Mouse (Mus musculus): Measurements from ENCODE around the gene Tspan15. TPM values are rescaled to one million over a fixed set of nuclear protein-coding genes. Genes with fewer than 3 reads are reported as not detected.

Gene Tspan15
- polyA plus RNA-seq, 1 experiment from 2014 or later, result 106 TPM

DNA sequence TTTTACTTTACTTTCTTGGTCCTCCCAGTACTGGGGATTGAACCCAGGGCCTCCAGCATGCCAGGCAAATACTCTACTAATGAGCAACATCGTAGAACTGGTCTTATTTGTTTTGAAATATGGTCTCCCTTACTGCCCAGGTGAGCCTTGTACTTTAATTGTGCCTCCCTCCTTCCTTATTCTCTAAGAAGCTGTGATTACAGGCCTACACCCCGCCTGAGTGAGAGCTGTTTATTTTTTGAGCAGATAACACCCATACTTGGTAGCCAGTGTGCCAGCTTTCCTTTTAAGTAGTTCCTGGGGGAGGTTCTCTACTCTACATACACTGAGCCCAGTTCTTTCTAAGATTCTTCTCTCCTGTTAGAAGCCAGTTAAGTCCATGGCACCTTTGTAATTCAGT lies 33.2 kb upstream of the Tspan15 start:
- WGBS, result 26% methylated on average over 2 of the region's 2 CpGs
- DNase-seq (ENCODE audit: low spot score) (peak; percentile 42), ATAC-seq (no peak)
- Histone ChIP-seq H3K27me3 (replicated peaks; ENCODE audit: insufficient read depth, low read length) (no peaks in the 10 kb centered on the region), H3K36me3 (ENCODE audit: insufficient read depth, low read length) (no peaks in the 10 kb centered on the region), H3K4me2 (replicated peaks; ENCODE audit: low read depth, low read length) (no peak overlapping the region), H3K27ac (ENCODE audit: low read length) (no peak overlapping the region), H3K4me1 (ENCODE audit: insufficient read depth, low read depth, low read length) (0 out of 2 replicates have a peak, but pooled peaks cover 2% of the 10 kb centered on the region), H3K9me3 (ENCODE audit: low read length) (no peaks in the 10 kb centered on the region), H3K9ac (replicated peaks; ENCODE audit: low read depth) (no peak overlapping the region), H3K4me3 (ENCODE audit: low read depth, low read length) (no peak overlapping the region)
- TF ChIP-seq CTCF (IDR thresholded peaks at IDR 0.05) (no peak), EP300 (IDR thresholded peaks at IDR 0.05) (no peak)

DNA sequence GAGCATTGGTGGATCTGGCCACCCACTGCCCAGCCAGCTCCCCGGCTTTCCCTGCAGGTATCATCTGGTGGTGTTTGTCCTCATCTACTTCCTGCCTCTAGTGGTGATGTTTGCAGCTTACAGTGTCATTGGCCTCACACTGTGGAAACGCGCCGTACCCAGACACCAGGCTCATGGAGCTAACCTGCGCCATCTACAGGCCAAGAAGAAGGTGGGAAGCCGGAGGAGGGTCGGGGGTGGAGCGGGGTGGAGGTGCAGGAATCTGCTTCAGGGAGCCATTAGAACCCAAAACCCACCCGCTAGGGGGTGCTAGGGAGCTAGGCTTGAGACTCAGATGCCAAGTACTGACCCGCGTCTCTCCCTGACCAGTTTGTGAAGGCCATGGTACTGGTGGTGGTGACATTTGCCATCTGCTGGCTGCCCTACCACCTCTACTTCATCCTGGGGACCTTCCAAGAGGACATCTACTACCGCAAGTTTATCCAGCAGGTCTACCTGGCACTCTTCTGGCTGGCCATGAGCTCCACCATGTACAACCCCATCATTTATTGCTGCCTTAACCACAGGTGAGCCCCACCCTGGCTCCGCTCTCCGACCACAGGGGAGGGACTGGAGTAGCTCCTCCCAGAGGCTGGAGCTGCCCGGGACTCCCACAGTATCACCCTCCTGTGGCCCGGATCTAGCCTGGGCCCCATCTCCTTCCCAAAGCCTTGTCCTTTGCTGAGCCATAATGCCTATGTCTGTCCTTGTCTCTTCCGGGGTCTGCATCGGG lies 30.2 kb upstream of the Tspan15 start:
- no peak overlapping the region for H3K9ac ChIP-seq (replicated peaks; ENCODE audit: low read depth)
- H3K4me1 ChIP-seq (ENCODE audit: insufficient read depth, low read depth, low read length), result 0 out of 2 replicates have a peak, but pooled peaks cover 2% of the 10 kb centered on the region
- peak; percentile 86 for DNase-seq (ENCODE audit: low spot score)
- no peak overlapping the region for H3K4me2 ChIP-seq (replicated peaks; ENCODE audit: low read depth, low read length)
- H3K27me3 ChIP-seq (replicated peaks; ENCODE audit: insufficient read depth, low read length), result no peaks in the 10 kb centered on the region
- H3K36me3 ChIP-seq (ENCODE audit: insufficient read depth, low read length), result no peaks in the 10 kb centered on the region
- TF ChIP-seq CTCF (IDR thresholded peaks at IDR 0.05), result peak; percentile 84
- TF ChIP-seq EP300 (IDR thresholded peaks at IDR 0.05), result no peak
- peak; percentile 92 for ATAC-seq
- 14% methylated on average over 18 of the region's 18 CpGs for WGBS
- no peaks in the 10 kb centered on the region for H3K9me3 ChIP-seq (ENCODE audit: low read length)
- no peak overlapping the region for H3K4me3 ChIP-seq (ENCODE audit: low read depth, low read length)
- no peak overlapping the region for H3K27ac ChIP-seq (ENCODE audit: low read length)

DNA sequence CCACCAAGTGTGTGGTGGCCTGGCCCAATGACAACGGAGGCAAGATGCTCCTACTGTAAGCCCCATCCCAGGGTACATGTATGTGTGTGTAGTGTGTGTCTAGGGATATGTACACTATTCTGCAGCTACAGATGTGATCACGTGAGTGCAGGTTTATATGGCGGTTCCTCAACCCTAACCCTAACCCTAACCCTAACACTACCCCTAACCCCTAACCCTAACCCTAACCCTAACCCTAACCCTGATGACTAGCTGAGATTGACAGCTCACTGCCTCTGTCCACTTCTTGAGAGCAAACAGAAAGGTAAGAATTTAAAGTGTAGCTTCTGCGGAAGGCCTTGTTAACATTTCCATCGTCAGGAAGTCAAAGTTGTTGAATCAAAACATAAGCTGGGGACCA lies 27.2 kb upstream of the Tspan15 start:
- no peak for TF ChIP-seq CTCF (IDR thresholded peaks at IDR 0.05)
- no peak for TF ChIP-seq EP300 (IDR thresholded peaks at IDR 0.05)
- Histone ChIP-seq H3K9me3 (ENCODE audit: low read length) (no peaks in the 10 kb centered on the region), H3K4me1 (ENCODE audit: insufficient read depth, low read depth, low read length) (0 out of 2 replicates have a peak, but pooled peaks cover 2% of the 10 kb centered on the region), H3K27ac (ENCODE audit: low read length) (no peak overlapping the region), H3K4me2 (replicated peaks; ENCODE audit: low read depth, low read length) (no peak overlapping the region), H3K27me3 (replicated peaks; ENCODE audit: insufficient read depth, low read length) (no peaks in the 10 kb centered on the region), H3K36me3 (ENCODE audit: insufficient read depth, low read length) (no peaks in the 10 kb centered on the region), H3K9ac (replicated peaks; ENCODE audit: low read depth) (no peak overlapping the region), H3K4me3 (ENCODE audit: low read depth, low read length) (no peak overlapping the region)
- ATAC-seq (no peak), DNase-seq (ENCODE audit: low spot score) (no peak)
- 78% methylated on average over 5 of the region's 5 CpGs for whole genome bisulfite sequencing

DNA sequence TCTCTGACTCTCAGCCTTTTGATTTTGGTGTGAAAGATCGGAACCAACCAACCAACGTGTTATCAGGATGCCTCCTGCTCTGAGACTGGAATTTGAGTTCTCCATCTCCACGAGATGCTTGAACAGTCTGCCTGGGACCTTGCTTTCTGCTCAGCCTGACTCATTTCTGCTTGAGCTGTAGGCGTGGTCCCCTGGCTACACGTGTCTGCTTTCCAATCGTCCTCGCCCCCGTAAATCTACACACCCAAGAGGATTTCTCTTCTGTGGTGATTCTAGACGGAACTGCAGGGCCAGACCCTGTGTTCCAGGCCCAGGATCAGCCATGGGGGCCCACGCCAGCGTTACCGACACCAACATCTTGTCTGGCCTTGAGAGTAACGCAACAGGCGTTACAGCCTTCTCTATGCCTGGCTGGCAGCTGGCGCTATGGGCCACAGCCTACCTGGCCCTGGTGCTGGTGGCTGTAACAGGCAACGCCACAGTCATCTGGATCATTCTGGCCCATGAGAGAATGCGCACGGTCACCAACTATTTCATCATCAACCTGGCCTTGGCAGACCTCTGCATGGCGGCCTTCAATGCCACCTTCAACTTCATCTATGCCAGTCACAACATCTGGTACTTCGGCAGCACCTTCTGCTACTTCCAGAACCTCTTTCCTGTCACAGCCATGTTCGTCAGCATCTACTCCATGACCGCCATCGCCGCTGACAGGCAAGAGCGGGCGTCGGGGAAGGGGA lies 21.6 kb upstream of the Tspan15 start:
- no peaks in the 10 kb centered on the region for H3K9me3 ChIP-seq (ENCODE audit: low read length)
- H3K36me3 ChIP-seq (ENCODE audit: insufficient read depth, low read length), result no peaks in the 10 kb centered on the region
- H3K27me3 ChIP-seq (replicated peaks; ENCODE audit: insufficient read depth, low read length), result no peaks in the 10 kb centered on the region
- H3K4me1 ChIP-seq (ENCODE audit: insufficient read depth, low read depth, low read length), result peaks cover 4% of the 10 kb centered on the region; the same call in 1 of the 2 replicates
- no peak for ATAC-seq
- H3K4me3 ChIP-seq (ENCODE audit: low read depth, low read length), result no peak overlapping the region
- no peak overlapping the region for H3K27ac ChIP-seq (ENCODE audit: low read length)
- WGBS, result 84% methylated on average over 27 of the region's 27 CpGs
- no peak overlapping the region for H3K9ac ChIP-seq (replicated peaks; ENCODE audit: low read depth)
- TF ChIP-seq CTCF (IDR thresholded peaks at IDR 0.05), result no peak
- TF ChIP-seq EP300 (IDR thresholded peaks at IDR 0.05), result no peak
- DNase-seq (ENCODE audit: low spot score), result no peak
- H3K4me2 ChIP-seq (replicated peaks; ENCODE audit: low read depth, low read length), result no peak overlapping the region

DNA sequence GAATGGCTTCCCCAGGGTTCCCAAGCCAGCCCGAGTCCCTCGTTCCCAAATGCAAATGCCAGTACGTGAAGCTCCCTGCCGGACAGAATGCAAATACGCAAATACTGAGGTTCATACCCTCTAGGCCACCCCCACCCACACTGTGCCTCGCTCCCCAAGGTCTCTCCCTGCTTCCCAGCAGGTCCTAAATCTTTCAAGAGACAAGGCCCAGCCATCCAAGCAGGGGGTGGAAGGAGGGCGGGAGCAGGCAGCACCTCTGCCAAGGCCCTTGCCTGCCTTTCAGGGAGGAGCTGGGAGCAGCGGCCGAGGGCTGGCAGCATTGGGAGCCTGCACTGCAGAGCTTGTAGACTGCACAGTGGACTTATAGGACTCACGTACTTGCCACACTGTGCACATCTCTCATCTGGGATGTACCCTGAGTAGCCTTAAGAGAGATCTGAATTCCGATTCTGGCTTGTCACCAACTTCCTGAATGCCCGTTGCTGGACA lies 21.0 kb upstream of the Tspan15 start, which contains the start of gene Tacr2:
Tacr2 (plus strand) TSS at position 439 of the 489 bp plus-strand sequence.
- Histone ChIP-seq H3K4me2 (replicated peaks; ENCODE audit: low read depth, low read length) (no peak within 1 kb of the TSS), H3K36me3 (ENCODE audit: insufficient read depth, low read length) (no peaks in the 10 kb centered on the region), H3K4me3 (ENCODE audit: low read depth, low read length) (no peak within 1 kb of the TSS), H3K27ac (ENCODE audit: low read length) (no peak within 1 kb of the TSS), H3K4me1 (ENCODE audit: insufficient read depth, low read depth, low read length) (peaks cover 8% of the 10 kb centered on the region; the same call in 1 of the 2 replicates), H3K9ac (replicated peaks; ENCODE audit: low read depth) (no peak within 1 kb of the TSS), H3K9me3 (ENCODE audit: low read length) (no peaks in the 10 kb centered on the region), H3K27me3 (replicated peaks; ENCODE audit: insufficient read depth, low read length) (no peaks in the 10 kb centered on the region)
- DNase-seq (ENCODE audit: low spot score) (no peak), ATAC-seq (no peak)
- no peak for TF ChIP-seq EP300 (IDR thresholded peaks at IDR 0.05)
- WGBS, result 62% methylated on average over 12 of the region's 12 CpGs

DNA sequence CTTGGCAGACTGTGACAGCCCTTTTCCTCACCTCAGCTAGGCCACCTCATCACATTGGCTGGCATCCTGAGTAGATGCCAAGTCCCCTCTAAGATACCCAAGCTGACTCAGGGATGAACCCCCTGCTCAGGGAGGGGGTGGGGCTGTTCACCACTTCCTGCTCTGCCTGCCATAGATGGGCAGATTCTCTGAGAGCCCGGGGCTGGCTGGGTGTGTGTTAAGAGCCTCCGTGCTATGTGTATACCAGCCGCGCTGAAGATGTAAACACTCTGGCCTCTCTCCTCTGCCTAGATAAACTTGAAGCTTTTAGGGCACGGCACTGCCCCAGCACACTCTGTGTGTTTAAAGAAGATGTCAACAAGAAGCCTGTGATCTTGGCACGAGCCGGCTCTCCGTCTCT lies 16.8 kb upstream of the Tspan15 start:
- no peak overlapping the region for H3K9ac ChIP-seq (replicated peaks; ENCODE audit: low read depth)
- H3K36me3 ChIP-seq (ENCODE audit: insufficient read depth, low read length), result no peaks in the 10 kb centered on the region
- peak; percentile 88 for ATAC-seq
- DNase-seq (ENCODE audit: low spot score), result peak; percentile 78
- no peaks in the 10 kb centered on the region for H3K9me3 ChIP-seq (ENCODE audit: low read length)
- H3K27me3 ChIP-seq (replicated peaks; ENCODE audit: insufficient read depth, low read length), result no peaks in the 10 kb centered on the region
- peaks cover 8% of the 10 kb centered on the region; the same call in 1 of the 2 replicates for H3K4me1 ChIP-seq (ENCODE audit: insufficient read depth, low read depth, low read length)
- H3K4me3 ChIP-seq (ENCODE audit: low read depth, low read length), result no peak overlapping the region
- WGBS, result 2% methylated on average over 8 of the region's 8 CpGs
- H3K27ac ChIP-seq (ENCODE audit: low read length), result no peak overlapping the region
- H3K4me2 ChIP-seq (replicated peaks; ENCODE audit: low read depth, low read length), result no peak overlapping the region
- peak; percentile 53 for TF ChIP-seq EP300 (IDR thresholded peaks at IDR 0.05)
- TF ChIP-seq CTCF (IDR thresholded peaks at IDR 0.05), result no peak
